Mouse (Mus musculus) cortical plate, adult 2 months (tissue): ENCODE measurements around the gene Mybphl.

Experiments
- CTCF ChIP-seq: fragments of 200-500 bp; IDR thresholded peaks from 2 replicates; pipeline ENCODE4 v1.5.1; 2011; ENCODE audit warnings: mild to moderate bottlenecking, control low read depth, low read length; ENCODE audit not compliant: insufficient read depth; ENCODE audit errors: extremely low read depth
- POLR2A ChIP-seq: fragments of 200-500 bp; IDR thresholded peaks from 2 replicates; pipeline ENCODE4 v1.6.1; 2011; ENCODE audit warnings: mild to moderate bottlenecking, low read length, control low read depth; ENCODE audit not compliant: insufficient read depth; ENCODE audit errors: extremely low read depth

DNA sequence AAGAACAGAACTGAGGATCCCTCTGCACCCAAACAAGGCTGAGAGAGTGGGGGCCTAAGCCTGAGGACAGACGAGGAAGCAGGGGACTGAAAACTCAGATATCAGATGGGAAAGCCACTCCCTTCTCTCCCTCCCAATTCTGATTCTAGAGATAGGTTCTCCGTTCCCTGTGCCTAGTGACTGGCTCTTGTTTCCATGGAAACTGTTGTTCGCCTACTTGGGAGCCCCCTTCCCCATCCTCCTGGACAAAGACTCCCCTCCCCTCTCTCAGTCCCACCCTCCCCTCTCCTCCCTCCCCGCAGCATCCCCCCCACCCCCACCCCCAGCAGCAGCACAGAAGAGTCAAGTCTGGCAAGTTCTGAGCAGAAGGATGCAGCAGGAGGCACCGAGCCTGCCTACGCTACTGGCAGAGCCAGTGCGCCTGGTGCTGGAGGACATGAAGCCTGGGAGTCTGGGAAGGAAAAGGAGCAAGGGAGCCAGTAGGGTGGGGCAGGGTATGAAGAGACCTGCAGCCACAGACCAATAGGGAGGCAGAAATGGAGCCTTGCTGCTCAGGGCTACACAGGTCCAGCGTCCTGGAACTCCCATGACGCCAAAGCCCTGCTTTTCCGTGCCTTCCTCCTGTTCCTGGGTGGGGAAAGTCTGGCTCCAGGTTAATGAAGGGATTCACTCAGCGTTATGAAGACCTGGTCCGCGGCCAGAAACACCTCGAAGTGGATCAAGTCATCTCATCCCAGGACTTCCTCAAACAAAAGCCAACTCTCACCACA lies 41.0 kb downstream of the Mybphl start:
- TF ChIP-seq CTCF (no peak), POLR2A (no peak)
